Mouse (Mus musculus) lung, postnatal 25 days (tissue): ENCODE measurements at regions not wholly inside any gene's neighbourhood (a gene's known extent, or its start where the extent isn't known, plus 50 kb on each side); places are given as distances from the start of the nearest gene placed in this dataset.

Experiments
- DNase-seq: peaks from one replicate; pipeline ENCODE4 v3.0.0; 2022; ENCODE audit warnings: low spot score

DNA sequence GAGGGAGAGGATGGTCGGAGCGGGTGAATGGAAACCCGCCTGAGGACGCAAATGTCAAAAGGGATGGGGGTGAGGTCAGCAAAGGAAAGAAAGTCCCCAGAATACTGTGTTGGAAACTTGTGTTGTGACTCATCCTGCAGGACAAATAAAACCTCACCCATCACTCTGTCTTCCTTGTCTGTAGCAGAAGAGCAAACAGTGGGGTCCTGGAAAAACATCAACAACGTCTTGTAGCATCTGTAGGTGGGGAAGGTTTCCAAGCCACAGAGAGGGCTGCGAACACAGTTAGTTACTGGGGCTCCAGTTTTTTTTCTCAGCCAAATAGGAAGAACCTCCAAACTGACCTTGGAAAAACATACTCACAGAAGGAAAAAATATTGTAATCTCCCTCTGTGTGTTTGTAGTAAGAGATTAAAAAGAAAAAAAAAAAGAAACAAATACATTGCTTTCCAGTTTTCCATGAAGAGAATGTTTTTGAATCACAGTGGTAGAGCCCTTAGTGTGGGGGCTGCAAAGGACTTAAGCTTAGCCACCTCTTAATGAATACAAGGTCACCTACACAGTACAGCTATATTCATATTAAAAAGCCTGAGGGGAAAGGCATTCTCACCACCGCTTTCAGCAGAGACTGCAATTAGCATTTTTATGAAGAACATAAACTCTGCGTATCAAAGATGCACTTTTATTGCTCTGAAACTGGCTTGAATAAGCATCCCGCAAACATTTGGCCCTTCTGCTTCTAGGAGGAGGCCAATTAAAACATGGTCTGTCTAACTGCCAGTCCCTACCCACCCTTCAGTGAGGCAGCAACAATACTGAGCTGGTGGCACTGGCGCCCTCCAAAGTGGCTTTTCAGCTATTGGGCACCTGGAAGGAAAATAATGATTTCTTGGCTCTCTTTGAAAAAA is 198.6 kb upstream of the Tprg start:
- no peak for DNase-seq

DNA sequence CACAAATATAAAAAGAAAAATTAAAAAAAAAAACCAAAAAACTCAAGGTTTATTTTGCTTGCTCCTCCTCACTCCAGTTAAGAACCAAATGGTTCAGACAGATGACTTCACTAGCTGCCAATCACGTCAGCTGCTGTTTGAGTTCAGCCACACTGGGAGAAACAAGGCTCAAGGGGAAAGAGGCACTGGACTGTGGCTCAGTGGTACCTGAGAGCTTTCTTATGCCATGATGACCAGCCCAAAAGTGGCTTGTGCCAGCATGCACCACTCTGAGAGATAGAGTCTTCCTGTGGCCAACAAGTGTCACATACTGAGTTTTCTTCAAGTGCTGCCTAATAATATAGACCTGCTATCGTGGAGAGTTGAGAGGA is 198.0 kb upstream of the Tprg start:
- no peak for DNase-seq

GRCm38 (mm10) chr16:25104165-25104564 is 182.5 kb upstream of the Tprg start:
- no peak for DNase-seq

DNA sequence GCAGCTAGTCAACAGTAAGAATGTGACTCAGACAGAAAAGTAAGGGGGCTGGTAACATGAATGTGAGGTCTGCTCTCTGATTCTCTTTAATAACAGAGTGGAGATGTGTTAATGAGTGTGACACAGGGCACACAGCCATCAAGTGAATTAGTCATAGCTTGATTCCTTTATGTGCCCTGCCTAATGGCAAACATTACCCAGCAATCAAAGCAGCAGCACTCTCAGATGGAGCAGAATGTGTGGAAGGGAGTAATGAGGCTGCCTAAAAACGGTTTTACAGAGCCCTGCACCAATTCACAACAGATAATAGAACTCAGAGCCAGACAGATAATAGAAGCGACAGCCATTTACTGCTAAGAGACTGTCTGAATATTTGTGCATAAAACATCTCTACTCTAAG is 182.0 kb upstream of the Tprg start:
- no peak for DNase-seq

- no peak for DNase-seq
Measured at GRCm38 (mm10) chr16:25140164-25140563, 146.5 kb upstream of the Tprg start.

GRCm38 (mm10) chr16:25147486-25147885 is 139.1 kb upstream of the Tprg start:
- no peak for DNase-seq

GRCm38 (mm10) chr16:25149186-25149585 is 137.4 kb upstream of the Tprg start:
- no peak for DNase-seq

GRCm38 (mm10) chr16:25176870-25177269 is 109.7 kb upstream of the Tprg start:
- DNase-seq, result no peak

- DNase-seq, result no peak
Measured at GRCm38 (mm10) chr16:25178055-25178454, 108.6 kb upstream of the Tprg start.

GRCm38 (mm10) chr16:25181939-25182338 is 104.7 kb upstream of the Tprg start:
- no peak for DNase-seq

- no peak for DNase-seq
Measured at GRCm38 (mm10) chr16:25197079-25197478, 89.5 kb upstream of the Tprg start.

DNA sequence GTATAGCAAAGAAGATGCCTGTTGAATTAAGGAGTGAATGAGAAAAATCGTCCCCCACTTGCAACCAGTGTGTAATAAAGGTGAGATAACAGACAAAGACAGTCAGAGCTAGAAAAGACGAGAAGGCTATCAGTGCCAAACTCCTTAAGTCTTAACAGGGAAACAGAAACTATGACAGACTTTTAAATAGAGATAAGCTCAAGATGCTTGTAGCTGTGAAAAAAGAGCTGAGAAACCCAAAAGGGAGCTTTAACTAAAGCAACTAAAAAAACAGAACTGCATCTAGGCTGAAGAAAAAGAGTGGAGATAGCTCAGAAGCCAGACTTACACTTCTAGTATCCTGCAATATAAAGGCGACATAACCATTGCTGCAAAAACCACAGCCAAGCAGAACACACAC is 87.8 kb upstream of the Tprg start:
- no peak for DNase-seq

DNA sequence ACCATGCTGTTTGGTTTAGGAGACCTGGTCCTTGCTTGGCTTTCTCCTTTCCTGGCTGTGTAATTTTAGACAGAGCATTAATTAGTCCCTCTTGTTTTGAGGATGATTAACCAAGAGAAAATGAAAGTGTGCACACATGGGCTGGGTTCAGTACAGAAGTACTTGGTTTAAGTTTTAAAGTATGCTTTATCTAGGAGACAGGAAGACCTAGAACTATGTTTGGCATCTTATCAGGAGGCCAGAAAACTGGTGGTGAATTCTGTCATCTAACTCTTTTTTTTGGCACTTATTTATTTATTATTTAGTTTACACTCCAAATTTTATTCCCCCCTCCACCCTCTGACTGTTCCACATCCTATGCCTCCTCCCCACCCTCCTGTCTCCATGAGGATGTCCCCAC is 86.6 kb upstream of the Tprg start:
- DNase-seq, result no peak

DNA sequence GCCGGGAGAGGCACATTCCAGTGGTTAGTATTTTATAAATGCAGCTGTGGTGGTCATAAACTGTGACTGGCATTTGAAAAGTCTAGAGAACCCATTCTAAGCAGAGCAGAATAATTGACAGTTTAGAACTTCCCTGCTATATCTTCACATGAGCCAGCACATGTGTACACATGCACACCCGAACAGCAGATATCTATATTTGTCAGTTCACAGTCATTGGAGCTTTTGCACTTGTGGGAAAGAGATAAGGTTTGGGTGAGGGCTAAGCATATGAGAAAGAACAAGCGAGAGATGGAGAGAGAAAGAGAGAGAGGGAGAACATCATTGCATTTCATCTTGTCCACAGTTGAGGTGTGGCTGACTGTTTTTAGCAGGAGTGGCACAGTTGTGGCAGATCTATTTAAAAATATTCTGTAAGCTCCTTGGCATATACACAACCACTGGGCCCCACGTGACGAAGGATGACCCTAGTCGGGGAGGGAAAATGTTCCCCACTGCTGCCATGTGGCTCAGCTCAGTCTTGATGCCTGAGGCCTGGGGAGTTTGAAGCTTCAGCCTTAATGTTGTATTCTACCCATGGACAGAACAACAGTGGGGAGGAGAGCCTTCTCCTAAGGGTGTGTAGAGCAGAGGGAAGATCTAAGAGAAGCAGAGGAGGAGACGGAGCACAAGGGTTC is 85.4 kb upstream of the Tprg start:
- no peak for DNase-seq

DNA sequence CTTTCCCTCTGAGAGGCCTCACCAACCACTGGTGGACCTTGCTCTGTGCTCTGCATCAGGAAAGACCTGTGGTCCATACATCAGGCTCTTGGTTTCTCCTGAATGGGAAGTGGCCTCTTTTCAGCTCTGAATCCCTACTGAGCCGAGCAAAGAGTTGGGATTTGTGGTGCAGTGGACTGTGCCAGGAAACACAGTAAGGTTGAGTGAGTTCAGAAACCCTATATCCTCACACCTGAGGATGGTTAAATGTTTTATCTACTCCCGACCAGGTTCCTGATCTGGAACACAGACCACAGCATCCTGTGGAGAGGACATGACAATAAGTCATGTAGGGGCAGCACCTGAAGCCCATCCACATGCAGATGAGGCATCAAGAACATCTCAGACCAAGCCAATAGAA is 73.4 kb upstream of the Tprg start:
- DNase-seq, result no peak

GRCm38 (mm10) chr16:25220552-25220951 is 66.1 kb upstream of the Tprg start:
- DNase-seq, result no peak

DNA sequence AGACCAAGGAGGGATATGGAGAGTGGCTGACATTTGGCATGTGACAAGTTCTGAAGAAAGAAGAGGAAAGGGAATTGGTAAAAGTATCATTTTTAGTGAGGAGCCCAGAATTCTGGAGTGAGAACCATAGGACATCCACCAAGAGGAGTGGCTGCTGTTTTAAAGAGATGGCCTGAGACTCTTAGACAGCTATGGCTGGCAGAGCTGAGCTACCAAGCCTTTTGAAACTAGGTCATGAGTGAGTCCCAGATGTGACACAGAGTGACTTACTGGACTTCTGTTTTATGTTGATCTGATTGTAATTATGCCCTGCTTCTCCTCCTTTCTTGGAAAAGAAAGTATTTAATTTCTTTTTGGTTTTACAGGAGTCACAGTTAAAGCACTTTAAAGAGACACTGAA is 61.8 kb upstream of the Tprg start:
- DNase-seq, result no peak
